15 mouse cellular contexts compared by ENCODE assay signal in genomic region chr14:61809716-61810437, GRCm38 (mm10).
A peak's percentile ranks its signal among the peaks of the same experiment; 100 is the strongest.
DNase-seq lines count a peak whose midpoint lies in the region; ATAC-seq and TF ChIP-seq lines count a peak whose summit lies in the region.
"Had no signal": no experiment of that assay in that cellular context is flagged by ENCODE, and none has a peak within 500 bp of the region (broad histone marks: within the 10 kb centered on the region; RNA-seq: fewer than 3 reads in every experiment).

No protein-coding gene starts in this region.

- peaks cover 7% of the 10 kb centered on the region; the same call in 1 of the 2 replicates for H3K4me1 ChIP-seq in forebrain, embryonic 14.5 days (ENCODE audit: control insufficient read depth, insufficient read depth, low read length)
- peaks cover 3% of the 10 kb centered on the region; the same call in 1 of the 2 replicates for H3K4me1 ChIP-seq in forebrain, postnatal 0 days (ENCODE audit: insufficient read depth)
- peaks cover 23% of the 10 kb centered on the region for H3K4me1 ChIP-seq in embryonic facial prominence, embryonic 14.5 days (ENCODE audit: control insufficient read depth, insufficient read depth, low read length)

- H3K4me3 ChIP-seq in forebrain, embryonic 14.5 days (ENCODE audit: low read depth, low read length) = no peak overlapping the region
- no peak overlapping the region for H3K4me3 ChIP-seq in forebrain, postnatal 0 days (ENCODE audit: low read depth, low read length)
- H3K4me3 ChIP-seq in embryonic facial prominence, embryonic 14.5 days (ENCODE audit: low read depth, low read length) = no peak overlapping the region
- H3K4me3 ChIP-seq: heart, embryonic 13.5 days had no signal

- no peak for TF ChIP-seq CTCF in forebrain, postnatal 0 days (IDR thresholded peaks at IDR 0.05; ENCODE audit: low read depth)

- no peak overlapping the region for H3K9ac ChIP-seq in forebrain, embryonic 14.5 days (ENCODE audit: low read length)
- no peak overlapping the region for H3K9ac ChIP-seq in forebrain, postnatal 0 days
- no peak overlapping the region for H3K9ac ChIP-seq in embryonic facial prominence, embryonic 14.5 days (ENCODE audit: low read depth, low read length)
- H3K9ac ChIP-seq: heart, embryonic 13.5 days; liver, postnatal 0 days had no signal

- intact Hi-C loops in left cerebral cortex, postnatal 10 days (cut with DNase I) = no loop called here

- no peak overlapping the region for H3K4me2 ChIP-seq in forebrain, embryonic 14.5 days (ENCODE audit: low read length)
- H3K4me2 ChIP-seq in forebrain, postnatal 0 days (ENCODE audit: low read depth) = no peak overlapping the region
- no peak overlapping the region for H3K4me2 ChIP-seq in embryonic facial prominence, embryonic 14.5 days (ENCODE audit: low read depth, low read length)

- WGBS in forebrain, embryonic 14.5 days = 84% methylated on average over 10 of the region's 10 CpGs
- 73% methylated on average over 10 of the region's 10 CpGs for WGBS in forebrain, postnatal 0 days
- 51% methylated on average over 10 of the region's 10 CpGs for WGBS in embryonic facial prominence, embryonic 14.5 days

- H3K36me3 ChIP-seq in forebrain, embryonic 14.5 days (ENCODE audit: control insufficient read depth, insufficient read depth, low read length) = no peaks in the 10 kb centered on the region
- no peaks in the 10 kb centered on the region for H3K36me3 ChIP-seq in forebrain, postnatal 0 days (ENCODE audit: insufficient read depth)
- no peaks in the 10 kb centered on the region for H3K36me3 ChIP-seq in embryonic facial prominence, embryonic 14.5 days (ENCODE audit: control insufficient read depth, insufficient read depth, low read length)
- H3K36me3 ChIP-seq: heart, embryonic 13.5 days had no signal

- no peak overlapping the region for H3K27ac ChIP-seq in forebrain, embryonic 14.5 days (ENCODE audit: low read depth, low read length)
- H3K27ac ChIP-seq in forebrain, postnatal 0 days (ENCODE audit: low read depth, low read length) = no peak overlapping the region
- no peak overlapping the region for H3K27ac ChIP-seq in embryonic facial prominence, embryonic 14.5 days (replicated peaks; ENCODE audit: low read depth, low read length)

- ATAC-seq in forebrain, embryonic 14.5 days = no peak
- ATAC-seq in forebrain, postnatal 0 days = no peak
- no peak for ATAC-seq in embryonic facial prominence, embryonic 14.5 days (ENCODE audit: low read depth)
- ATAC-seq: inflammation-experienced regulatory T-cells, adult 6 months; liver, postnatal 0 days had no signal

- H3K27me3 ChIP-seq in forebrain, embryonic 14.5 days (replicated peaks; ENCODE audit: control insufficient read depth, insufficient read depth, low read length) = no peaks in the 10 kb centered on the region
- H3K27me3 ChIP-seq in forebrain, postnatal 0 days (ENCODE audit: insufficient read depth, low read length) = no peaks in the 10 kb centered on the region; the same call in 1 of the 2 replicates
- no peaks in the 10 kb centered on the region for H3K27me3 ChIP-seq in embryonic facial prominence, embryonic 14.5 days (replicated peaks; ENCODE audit: control insufficient read depth, insufficient read depth, low read length)

- DNase-seq in forebrain, embryonic 14.5 days (ENCODE audit: low spot score) = peak; percentile 48
- no peak for DNase-seq in forebrain, postnatal 0 days
- DNase-seq in left cerebral cortex, postnatal 10 days (ENCODE audit: extremely low spot score in 1 of 2, low spot score in 2 of 2) = peak; percentile 45 to 67
- no peak for DNase-seq in left cerebral cortex, adult 11 months (ENCODE audit: low spot score)
- DNase-seq in embryonic facial prominence, embryonic 14.5 days (ENCODE audit: low spot score) = peak; percentile 53
- DNase-seq in right cerebral cortex, postnatal 10 days (ENCODE audit: low spot score in 2 of 2) = peak; percentile 79 to 83
- no peak for DNase-seq in thymus, adult 18-20 months
- DNase-seq in lung, postnatal 14 days = no peak
- DNase-seq: B cell, adult 2 months; cerebellum, adult 2 months; gastrocnemius, postnatal 14 days; kidney, postnatal 25 days; liver, postnatal 0 days had no signal

- no peaks in the 10 kb centered on the region for H3K9me3 ChIP-seq in forebrain, embryonic 14.5 days (replicated peaks; ENCODE audit: control insufficient read depth, low read length)
- no peaks in the 10 kb centered on the region for H3K9me3 ChIP-seq in forebrain, postnatal 0 days (ENCODE audit: low read length)
- H3K9me3 ChIP-seq in embryonic facial prominence, embryonic 14.5 days (ENCODE audit: control insufficient read depth, low read length) = no peaks in the 10 kb centered on the region
- H3K9me3 ChIP-seq: heart, embryonic 13.5 days had no signal

Comparison
In these comparisons a context has a peak if more than half of its experiments do, and no peak if none do; other contexts are left out.
1. DNase-seq: peak in forebrain, embryonic 14.5 days (single experiment), left cerebral cortex, postnatal 10 days (2 of 2), embryonic facial prominence, embryonic 14.5 days (single experiment) and right cerebral cortex, postnatal 10 days (2 of 2); none in forebrain, postnatal 0 days (single experiment), left cerebral cortex, adult 11 months (single experiment), thymus, adult 18-20 months (0 of 2) and lung, postnatal 14 days (single experiment).